In the genomic region with DNA sequence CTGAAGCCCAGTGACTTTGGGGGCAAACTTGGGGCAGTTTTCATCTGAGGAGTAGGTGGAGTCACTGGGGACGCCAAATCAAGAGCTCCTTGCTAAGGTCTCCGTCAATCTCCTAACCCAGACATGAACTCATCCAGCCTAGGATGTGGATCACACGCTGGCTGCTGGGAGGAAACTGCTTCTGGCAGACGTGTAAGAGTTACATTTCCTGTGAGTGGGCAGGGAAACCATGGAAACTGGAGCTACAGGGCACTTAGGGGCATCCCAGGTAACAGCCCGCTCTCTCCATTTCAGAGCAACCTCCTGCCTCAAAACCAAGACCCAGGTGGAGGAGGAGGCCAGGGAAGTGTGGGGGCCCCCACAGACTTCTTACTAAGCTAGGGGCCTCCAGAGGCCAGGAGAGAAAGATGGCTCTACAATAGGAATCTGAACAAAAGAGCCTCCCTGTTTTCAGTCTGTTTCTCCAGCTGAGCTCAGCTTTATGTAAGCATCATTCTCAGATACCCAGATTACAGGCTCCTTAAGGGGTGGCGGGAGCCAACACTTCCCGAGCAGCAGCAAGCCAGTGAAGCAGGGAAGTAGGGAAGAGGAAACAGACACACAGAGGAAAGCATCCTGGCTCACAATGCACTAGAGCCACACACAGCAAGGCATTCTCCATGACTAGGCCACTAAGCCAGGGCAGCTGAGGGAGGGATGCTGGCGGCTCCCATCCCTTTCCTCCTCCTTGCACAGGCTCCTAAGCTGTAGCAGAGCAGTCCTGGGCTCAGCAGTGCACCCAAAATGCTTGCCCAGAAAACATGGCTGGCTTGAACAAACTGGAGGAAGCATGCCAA, we compare ENCODE assay signal across 8 mouse cellular contexts.
DNase-seq lines count a peak whose midpoint lies in the region; ATAC-seq and TF ChIP-seq lines count a peak whose summit lies in the region.

No protein-coding gene starts in this region.

- H3K36me3 ChIP-seq in embryonic facial prominence, embryonic 11.5 days (replicated peaks; ENCODE audit: control insufficient read depth, insufficient read depth, low read depth, low read length), result no peaks in the 10 kb centered on the region
- no peaks in the 10 kb centered on the region for H3K36me3 ChIP-seq in hindbrain, postnatal 0 days (ENCODE audit: insufficient read depth, low read length)
- H3K36me3 ChIP-seq in neural tube, embryonic 13.5 days, result no peaks in the 10 kb centered on the region

- H3K27me3 ChIP-seq in embryonic facial prominence, embryonic 11.5 days (ENCODE audit: control insufficient read depth, insufficient read depth, low read length), result no peaks in the 10 kb centered on the region
- H3K27me3 ChIP-seq in hindbrain, postnatal 0 days (ENCODE audit: insufficient read depth, low read length), result no peaks in the 10 kb centered on the region
- H3K27me3 ChIP-seq in neural tube, embryonic 13.5 days, result no peaks in the 10 kb centered on the region

- H3K9me3 ChIP-seq in embryonic facial prominence, embryonic 11.5 days (replicated peaks; ENCODE audit: control insufficient read depth, low read length), result no peaks in the 10 kb centered on the region
- H3K9me3 ChIP-seq in hindbrain, postnatal 0 days (ENCODE audit: low read length), result no peaks in the 10 kb centered on the region
- H3K9me3 ChIP-seq in neural tube, embryonic 13.5 days, result no peaks in the 10 kb centered on the region

- peaks cover 8% of the 10 kb centered on the region for H3K4me1 ChIP-seq in embryonic facial prominence, embryonic 11.5 days (ENCODE audit: control insufficient read depth, insufficient read depth, low read length)
- peaks cover 20% of the 10 kb centered on the region for H3K4me1 ChIP-seq in hindbrain, postnatal 0 days (ENCODE audit: insufficient read depth, low read length)
- H3K4me1 ChIP-seq in neural tube, embryonic 13.5 days (replicated peaks), result peaks cover 36% of the 10 kb centered on the region

- H3K27ac ChIP-seq in embryonic facial prominence, embryonic 11.5 days (replicated peaks; ENCODE audit: low read depth, low read length), result no peak overlapping the region
- H3K27ac ChIP-seq in hindbrain, postnatal 0 days, result peak overlapping the region; percentile 64
- peak overlapping the region; percentile 71 for H3K27ac ChIP-seq in neural tube, embryonic 13.5 days (replicated peaks)

- TF ChIP-seq CTCF in hindbrain, postnatal 0 days (IDR thresholded peaks at IDR 0.05; ENCODE audit: low read depth), result no peak

- ATAC-seq in frontal cortex, adult (ENCODE audit: low TSS enrichment), result peak; percentile 90
- no peak for ATAC-seq in embryonic facial prominence, embryonic 11.5 days (replicated peaks; ENCODE audit: insufficient number of reproducible peaks, low FRiP score, low TSS enrichment, low read depth)
- peak; percentile 73 for ATAC-seq in hindbrain, postnatal 0 days
- ATAC-seq in neural tube, embryonic 13.5 days (ENCODE audit: low read depth), result 0 out of 2 replicates have a peak, but pooled peaks have one; percentile 44

- WGBS in embryonic facial prominence, embryonic 11.5 days, result 36% methylated on average over 8 of the region's 8 CpGs
- WGBS in hindbrain, postnatal 0 days, result 21% methylated on average over 8 of the region's 8 CpGs
- WGBS in neural tube, embryonic 13.5 days, result 32% methylated on average over 8 of the region's 8 CpGs

- peak overlapping the region; percentile 18; the same call in 1 of the 2 replicates for H3K9ac ChIP-seq in embryonic facial prominence, embryonic 11.5 days (replicated peaks; ENCODE audit: low read length)
- no peak overlapping the region for H3K9ac ChIP-seq in hindbrain, postnatal 0 days (replicated peaks; ENCODE audit: low read length)
- H3K9ac ChIP-seq in neural tube, embryonic 13.5 days, result peak overlapping the region; percentile 53

- no peak overlapping the region for H3K4me2 ChIP-seq in embryonic facial prominence, embryonic 11.5 days (ENCODE audit: low read depth, low read length)
- H3K4me2 ChIP-seq in hindbrain, postnatal 0 days (ENCODE audit: low read depth, low read length), result no peak overlapping the region
- no peak overlapping the region for H3K4me2 ChIP-seq in neural tube, embryonic 13.5 days

- DNase-seq in frontal cortex, postnatal 25 days (ENCODE audit: low spot score in 2 of 2), result no peak
- peak; percentile 20 for DNase-seq in 3T3-L1 (ENCODE audit: low read depth, low spot score)
- peak; percentile 55 for DNase-seq in embryonic facial prominence, embryonic 11.5 days (ENCODE audit: low spot score)
- peak; percentile 42 for DNase-seq in hindbrain, postnatal 0 days (ENCODE audit: low spot score)
- no peak for DNase-seq in gastrocnemius, postnatal 10 days
- no peak for DNase-seq in gastrocnemius, postnatal 4 days (ENCODE audit: low spot score in 2 of 2)

- no peak overlapping the region for H3K4me3 ChIP-seq in embryonic facial prominence, embryonic 11.5 days (ENCODE audit: low read depth, low read length)
- no peak overlapping the region for H3K4me3 ChIP-seq in hindbrain, postnatal 0 days (ENCODE audit: low read length)
- H3K4me3 ChIP-seq in neural tube, embryonic 13.5 days, result no peak overlapping the region

Comparison
In these comparisons a context has a peak if more than half of its experiments do, and no peak if none do; other contexts are left out.
1. DNase-seq: peak in 3T3-L1 (single experiment), embryonic facial prominence, embryonic 11.5 days (single experiment) and hindbrain, postnatal 0 days (single experiment); none in frontal cortex, postnatal 25 days (0 of 2), gastrocnemius, postnatal 10 days (single experiment) and gastrocnemius, postnatal 4 days (0 of 2).